Mouse (Mus musculus): ENCODE results near the gene Ankrd6. TPM values are rescaled to one million over a fixed set of nuclear protein-coding genes. Genes with fewer than 3 reads are reported as not detected.

Gene Ankrd6
- total RNA-seq, 2 experiments from 2014 or later, result 3.1 to 4.2 TPM

DNA sequence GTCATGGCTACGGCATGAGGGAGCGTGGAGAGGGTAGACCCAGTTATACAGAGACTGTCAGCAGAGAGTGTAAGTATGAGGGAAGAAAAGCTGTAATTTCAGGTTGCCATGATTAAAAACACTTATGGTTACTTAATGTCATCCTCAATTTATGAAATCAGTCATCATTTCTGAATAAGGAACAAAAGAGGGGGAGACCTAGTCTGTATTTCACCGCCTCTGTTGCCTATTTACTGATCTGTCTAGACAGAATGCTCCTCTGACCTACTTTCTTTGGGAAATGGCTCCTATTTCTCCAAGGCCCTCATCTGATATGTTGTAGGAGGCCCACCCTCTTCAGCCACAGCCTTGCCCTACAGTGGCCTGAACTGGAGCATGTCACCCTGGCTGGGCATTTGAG, 130.0 kb downstream of the Ankrd6 start:
- ATAC-seq (replicated peaks; ENCODE audit: low FRiP score, low TSS enrichment, poor library complexity, severe bottlenecking), result no peak

DNA sequence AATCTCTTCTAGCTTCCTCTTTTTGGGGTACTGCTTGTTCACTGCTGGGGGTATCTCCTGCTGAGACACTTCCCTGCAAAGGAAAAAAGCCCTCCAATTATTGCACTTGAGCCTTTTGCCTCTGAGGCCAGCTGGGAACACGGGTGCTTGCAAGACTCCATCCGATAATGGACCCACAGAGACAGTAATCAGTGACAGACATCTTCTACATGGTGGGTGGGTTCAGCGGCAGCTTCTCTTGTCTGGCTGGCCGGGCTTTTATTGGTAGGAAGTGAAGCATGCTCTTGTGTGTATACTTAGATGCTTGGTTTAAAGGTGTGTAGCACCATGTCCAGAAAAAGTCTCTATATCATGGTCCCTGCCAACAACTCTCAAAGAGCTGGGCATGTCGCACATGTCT, 133.2 kb downstream of the Ankrd6 start:
- ATAC-seq (replicated peaks; ENCODE audit: low FRiP score, low TSS enrichment, poor library complexity, severe bottlenecking), result no peak

DNA sequence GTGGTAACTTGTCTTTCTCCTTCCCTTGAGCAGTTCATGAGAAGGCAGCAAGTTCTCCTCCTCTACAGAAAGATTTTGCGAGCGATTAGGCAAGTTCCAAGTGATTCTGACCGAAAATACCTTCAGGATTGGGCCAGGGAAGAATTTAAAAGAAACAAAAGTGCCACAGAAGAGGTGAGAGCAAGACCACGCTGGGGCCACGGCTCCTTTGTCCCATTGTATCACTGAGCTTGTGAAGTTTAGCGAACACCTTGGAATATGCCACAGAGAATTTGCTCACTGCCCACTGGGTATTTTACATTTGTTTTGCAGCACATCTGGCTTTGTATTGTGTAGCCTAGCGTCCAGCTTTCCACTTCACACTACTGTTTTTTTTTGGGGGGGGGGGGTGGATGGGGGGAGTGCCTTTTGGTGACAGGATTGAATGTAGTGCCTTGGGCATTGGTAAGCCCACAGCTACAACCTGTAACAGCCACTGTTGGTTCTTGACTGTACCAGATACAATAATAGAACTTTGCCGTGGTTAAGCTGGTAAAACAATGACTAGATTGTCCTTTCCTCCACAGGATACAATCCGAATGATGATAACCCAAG, 150.0 kb downstream of the Ankrd6 start:
- no peak for ATAC-seq (replicated peaks; ENCODE audit: low FRiP score, low TSS enrichment, poor library complexity, severe bottlenecking)

DNA sequence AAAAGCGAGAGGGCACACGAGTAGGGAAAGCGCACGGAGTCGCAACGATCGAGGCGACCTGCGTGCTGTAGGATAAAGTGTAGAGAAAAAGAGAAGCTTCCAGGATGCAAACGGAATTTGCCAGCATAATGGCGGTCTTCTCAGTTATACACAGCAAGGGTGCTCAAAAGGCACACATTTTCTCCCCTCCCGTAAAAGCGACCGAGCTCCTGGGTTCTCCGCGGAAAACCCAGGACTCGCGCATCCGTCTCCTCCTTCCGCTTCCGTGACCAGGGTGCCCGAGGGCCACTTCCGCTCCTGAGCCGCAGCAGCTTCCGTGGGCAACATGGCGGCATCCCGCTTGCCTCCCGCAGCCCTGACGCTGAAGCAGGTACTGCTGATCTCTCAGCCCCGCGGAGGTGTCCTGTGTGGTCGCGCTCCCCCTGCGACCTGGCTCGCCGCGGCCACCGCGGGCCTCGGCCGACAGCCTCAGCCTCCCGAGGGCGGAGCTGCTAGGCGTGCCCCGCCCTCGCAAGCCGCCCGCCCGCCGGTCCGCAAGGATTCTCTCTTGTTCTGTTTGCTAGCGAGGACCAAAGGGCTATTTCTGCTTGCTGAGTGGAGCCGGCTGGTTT, 150.6 kb downstream of the Ankrd6 start, which contains the start of gene Lyrm2:
Lyrm2 (plus strand) TSS at position 288 of the 611 bp plus-strand sequence.
- peak; percentile 98 for ATAC-seq (replicated peaks; ENCODE audit: low FRiP score, low TSS enrichment, poor library complexity, severe bottlenecking)

DNA sequence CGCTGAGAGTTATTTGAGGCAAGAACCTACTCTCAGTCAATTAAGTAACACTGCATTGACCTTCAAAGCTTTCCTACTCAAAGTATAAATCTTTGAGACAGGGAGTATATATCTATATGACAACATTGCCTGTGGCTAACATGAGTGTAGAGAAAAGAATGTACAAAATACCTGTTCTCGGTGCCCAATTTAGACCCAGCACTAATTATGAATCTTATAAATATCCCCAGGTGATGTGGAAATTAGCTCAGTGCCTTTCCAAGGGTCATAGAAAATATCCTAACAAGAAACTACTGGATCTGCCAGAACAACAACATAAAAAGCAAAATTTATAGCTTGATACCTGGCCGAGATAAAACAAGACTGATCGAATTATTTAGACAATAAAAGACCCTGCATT, 151.7 kb downstream of the Ankrd6 start:
- no peak for ATAC-seq (replicated peaks; ENCODE audit: low FRiP score, low TSS enrichment, poor library complexity, severe bottlenecking)

DNA sequence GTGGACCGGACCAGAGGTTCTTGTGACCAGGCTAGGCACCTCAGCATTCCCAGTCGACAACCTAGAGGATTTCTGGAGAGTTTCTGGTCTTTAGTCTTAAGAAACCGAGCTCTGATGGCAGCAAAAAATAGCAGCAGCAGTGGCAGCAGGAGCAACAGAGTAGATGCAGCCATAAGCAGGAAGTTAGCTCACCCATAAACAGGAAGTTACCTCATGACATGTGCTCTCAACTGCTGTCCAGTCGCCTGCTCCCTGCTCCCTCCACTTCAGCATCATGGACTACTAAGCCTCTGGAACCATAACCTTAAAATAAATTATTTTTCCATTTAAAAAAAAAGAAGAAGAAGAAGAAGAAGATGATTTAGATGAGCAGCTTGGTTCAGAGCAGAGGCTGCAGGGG, 161.6 kb downstream of the Ankrd6 start:
- no peak for ATAC-seq (replicated peaks; ENCODE audit: low FRiP score, low TSS enrichment, poor library complexity, severe bottlenecking)

DNA sequence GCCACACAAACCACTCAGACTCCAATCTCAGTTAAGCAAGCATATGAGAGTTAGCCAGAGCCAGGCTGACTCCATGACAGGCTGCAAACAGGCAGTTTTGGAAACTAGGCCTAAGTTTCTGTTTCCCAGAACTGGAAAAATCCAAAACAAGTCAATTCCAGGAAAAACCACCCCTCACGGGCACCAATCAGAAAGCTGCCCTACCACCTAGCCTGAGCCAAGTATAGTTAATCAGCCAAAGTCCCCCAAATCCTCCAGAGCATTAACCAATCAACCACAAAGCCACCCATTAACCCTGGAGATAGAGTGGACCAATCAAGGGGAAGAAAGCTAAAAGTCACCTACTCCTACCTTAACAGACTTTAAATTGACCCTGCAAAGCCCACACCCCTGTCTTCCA, 163.5 kb downstream of the Ankrd6 start:
- ATAC-seq (replicated peaks; ENCODE audit: low FRiP score, low TSS enrichment, poor library complexity, severe bottlenecking), result no peak

DNA sequence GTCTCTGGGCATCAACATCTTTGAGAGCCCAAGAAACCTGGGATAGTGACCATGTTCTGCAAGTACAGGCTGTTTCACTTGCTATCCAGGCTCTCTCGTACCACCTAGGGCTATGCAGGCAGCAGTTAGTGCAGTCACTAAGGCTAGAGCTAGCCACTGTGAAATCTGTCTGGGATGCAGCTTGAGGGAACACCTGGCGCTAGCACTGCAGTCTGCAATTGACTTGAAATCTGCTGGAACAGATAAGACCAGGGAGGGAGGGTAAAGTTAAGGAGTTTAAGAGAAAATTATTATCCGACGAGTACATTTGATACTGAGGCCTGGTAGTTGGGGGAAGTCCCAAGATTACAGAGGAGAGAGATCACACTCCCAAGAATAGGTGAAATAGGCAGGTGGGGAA, 170.6 kb downstream of the Ankrd6 start:
- ATAC-seq (replicated peaks; ENCODE audit: low FRiP score, low TSS enrichment, poor library complexity, severe bottlenecking), result peak; percentile 89

DNA sequence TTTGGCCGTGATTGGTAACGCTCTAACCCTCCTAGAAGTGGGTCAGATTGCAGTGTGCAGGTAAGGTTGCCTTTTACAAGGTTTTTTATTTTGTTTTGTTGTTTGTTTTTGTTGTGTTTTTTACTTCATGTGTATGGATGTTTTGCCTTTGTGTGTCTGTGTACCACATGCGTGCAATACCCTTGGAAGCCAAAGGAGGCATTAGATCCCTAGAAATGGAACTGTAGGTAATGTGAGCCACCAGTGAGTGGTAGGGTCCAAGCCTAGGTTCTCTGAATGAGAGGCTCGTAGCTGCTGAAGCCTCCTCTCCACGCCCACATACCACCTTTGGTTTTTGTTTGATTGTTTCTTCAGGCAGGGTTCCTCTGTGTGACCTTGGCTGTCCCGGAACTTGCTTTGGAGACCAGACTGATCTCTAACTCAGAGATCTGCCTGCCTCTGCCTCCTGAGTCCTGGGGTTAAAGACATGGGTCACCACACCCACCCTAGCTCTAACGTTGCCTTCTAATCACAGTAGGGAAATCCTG, 180.3 kb downstream of the Ankrd6 start:
- ATAC-seq (replicated peaks; ENCODE audit: low FRiP score, low TSS enrichment, poor library complexity, severe bottlenecking), result no peak

DNA sequence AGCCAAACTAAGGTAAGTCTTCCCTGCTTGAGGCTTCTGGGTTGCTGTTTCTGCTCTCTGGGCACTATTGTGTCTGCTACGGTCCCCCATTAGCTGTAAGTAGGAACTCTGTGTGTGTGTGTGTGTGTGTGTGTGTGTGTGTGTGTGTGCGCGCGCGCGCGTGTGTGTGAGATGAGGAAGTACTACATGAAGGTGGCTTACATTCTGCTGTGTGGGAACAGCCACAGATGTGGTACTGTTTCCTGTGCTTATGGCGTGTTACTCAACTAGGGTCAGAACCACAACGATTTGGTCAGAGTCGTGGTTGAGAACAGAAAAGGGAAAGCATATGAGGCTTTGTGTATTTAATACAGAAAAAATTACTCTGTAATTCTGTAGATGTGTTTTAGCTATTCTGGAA, 182.6 kb downstream of the Ankrd6 start:
- no peak for ATAC-seq (replicated peaks; ENCODE audit: low FRiP score, low TSS enrichment, poor library complexity, severe bottlenecking)

DNA sequence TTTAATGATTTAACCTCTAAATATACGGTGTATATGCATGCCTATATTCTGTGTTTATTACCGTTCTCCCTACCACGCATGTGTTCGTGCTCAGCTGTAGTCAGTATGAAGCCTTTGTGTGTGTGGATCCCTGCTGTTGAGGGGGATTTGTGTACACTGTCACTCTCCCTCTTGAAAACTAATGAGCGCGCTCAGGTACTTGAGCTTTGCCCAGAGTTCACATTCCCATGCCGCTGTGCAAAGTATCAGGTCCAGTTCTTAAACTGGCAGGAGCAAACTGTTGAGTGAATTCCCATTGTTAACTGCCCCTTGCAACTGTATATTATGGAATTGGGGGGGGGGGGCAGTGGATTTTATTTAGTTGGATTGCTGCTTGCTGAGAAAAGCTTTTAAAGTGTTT, 183.2 kb downstream of the Ankrd6 start:
- no peak for ATAC-seq (replicated peaks; ENCODE audit: low FRiP score, low TSS enrichment, poor library complexity, severe bottlenecking)

DNA sequence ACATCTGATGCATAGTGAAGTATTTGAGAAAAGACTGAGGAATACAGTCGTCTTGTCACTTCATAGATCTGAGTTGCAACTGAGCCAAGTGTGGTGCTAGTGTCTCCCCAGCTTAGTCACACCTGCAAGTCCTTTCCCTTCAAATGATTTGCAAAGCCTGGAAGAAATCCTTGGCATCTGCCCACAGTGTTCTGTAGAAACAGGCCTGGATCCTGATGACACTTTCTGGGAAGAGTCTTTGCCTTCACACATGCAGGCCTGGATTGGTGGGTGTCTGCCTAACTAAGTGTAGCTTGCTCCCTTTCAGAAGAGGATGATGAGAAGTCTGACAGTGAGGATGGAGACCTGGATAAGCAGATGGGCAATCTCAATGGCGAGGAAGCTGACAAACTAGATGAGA, 193.2 kb downstream of the Ankrd6 start:
- ATAC-seq (replicated peaks; ENCODE audit: low FRiP score, low TSS enrichment, poor library complexity, severe bottlenecking), result no peak

Other genes with a start within 250 kb of the Ankrd6 start
- 11.3 and 17.3 TPM in 2 replicates for gene Lyrm2, start 150.6 kb downstream of the Ankrd6 start, total RNA-seq (2014; fragmentation: Nextera tagmentation)
- 39.0 and 66.1 TPM in 2 replicates for gene Lyrm2, start 150.6 kb downstream of the Ankrd6 start, total RNA-seq (2017)
- gene Rragd, start 32.2 kb upstream of the Ankrd6 start, total RNA-seq (2014; fragmentation: Nextera tagmentation), result not detected in 2 replicates
- gene Rragd, start 32.2 kb upstream of the Ankrd6 start, total RNA-seq (2017), result 0.14 TPM in 1 of 2 replicates, not detected in the other
- gene Ube2j1, start 80.6 kb upstream of the Ankrd6 start, total RNA-seq (2014; fragmentation: Nextera tagmentation), result 37.2 and 51.3 TPM in 2 replicates
- 43.5 and 48.0 TPM in 2 replicates for gene Ube2j1, start 80.6 kb upstream of the Ankrd6 start, total RNA-seq (2017)
- gene Gabrr2, start 112.2 kb upstream of the Ankrd6 start, total RNA-seq (2014; fragmentation: Nextera tagmentation), result 4.0 TPM in 1 of 2 replicates, not detected in the other
- not detected in 2 replicates for gene Gabrr2, start 112.2 kb upstream of the Ankrd6 start, total RNA-seq (2017)
- not detected in 2 replicates for gene Gabrr1, start 181.7 kb upstream of the Ankrd6 start, total RNA-seq (2014; fragmentation: Nextera tagmentation)
- not detected in 2 replicates for gene Gabrr1, start 181.7 kb upstream of the Ankrd6 start, total RNA-seq (2017)
- gene Pm20d2, start 238.9 kb upstream of the Ankrd6 start, total RNA-seq (2014; fragmentation: Nextera tagmentation), result 1.2 and 4.1 TPM in 2 replicates
- 0.42 and 1.5 TPM in 2 replicates for gene Pm20d2, start 238.9 kb upstream of the Ankrd6 start, total RNA-seq (2017)